Mouse (Mus musculus) layer of hippocampus, adult 2 months (tissue): ENCODE results near the gene Efs. TPM values are rescaled to one million over a fixed set of nuclear protein-coding genes. Genes with fewer than 3 reads are reported as not detected.
"Not testable (repeated sequence)": the region's sequence is repeated elsewhere in the genome, so short reads cannot be mapped to it uniquely, and the experiment has no call there.

Experiments
- DNase-seq, 2 experiments: peaks; one replicate each; pipeline ENCODE4 v3.0.0; 2022; ENCODE audit warnings: low spot score in 2 of 2
- H3K27ac ChIP-seq: fragments of 200-600 bp; 2 replicates; pipeline ENCODE4 v1.8.1; 2022
- H3K4me3 ChIP-seq: fragments of 200-600 bp; 2 replicates; pipeline ENCODE4 v1.8.1; 2022; ENCODE audit warnings: mild to moderate bottlenecking
- CTCF ChIP-seq: fragments of 200-600 bp; conservative IDR thresholded peaks from 2 replicates; pipeline ENCODE4 v1.8.1; 2022; ENCODE audit warnings: antibody characterized with exemption, mild to moderate bottlenecking, moderate library complexity
- total RNA-seq, 2 experiments: library from RNA; stranded (reverse); gene quantifications; 2 replicates each; pipeline ENCODE4 v1.2.3; 2021

Efs gene
- total RNA-seq, 2 experiments from 2014 or later: 10.6 to 11.2 TPM

GRCm38 (mm10) chr14:54959197-54959596 lies 33.3 kb upstream of the Efs start:
- no peak for DNase-seq
- no peak overlapping the region for H3K4me3 ChIP-seq
- TF ChIP-seq CTCF: no peak
- H3K27ac ChIP-seq: no peak overlapping the region

DNA sequence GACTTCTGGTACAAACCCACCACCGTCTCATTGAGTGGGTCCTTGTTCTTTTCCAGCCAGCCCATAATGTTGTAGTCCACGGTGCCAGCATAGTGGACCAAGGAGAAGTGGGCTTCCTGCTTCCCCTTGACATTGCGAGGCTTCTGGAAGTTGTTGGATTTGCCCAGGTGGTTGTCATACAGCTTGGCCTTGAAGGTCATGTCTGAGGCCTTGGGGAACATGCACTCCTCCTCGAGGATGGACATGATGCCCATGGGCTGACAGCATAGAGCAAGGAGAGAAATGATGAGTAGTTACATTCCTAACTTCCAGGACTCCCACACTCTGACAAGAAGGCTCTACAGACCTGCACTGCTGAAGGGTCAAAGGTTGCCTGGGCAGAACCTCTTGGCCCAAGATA lies 32.6 kb upstream of the Efs start:
- TF ChIP-seq CTCF: no peak
- DNase-seq: no peak
- Histone ChIP-seq H3K27ac (no peak overlapping the region), H3K4me3 (no peak overlapping the region)

DNA sequence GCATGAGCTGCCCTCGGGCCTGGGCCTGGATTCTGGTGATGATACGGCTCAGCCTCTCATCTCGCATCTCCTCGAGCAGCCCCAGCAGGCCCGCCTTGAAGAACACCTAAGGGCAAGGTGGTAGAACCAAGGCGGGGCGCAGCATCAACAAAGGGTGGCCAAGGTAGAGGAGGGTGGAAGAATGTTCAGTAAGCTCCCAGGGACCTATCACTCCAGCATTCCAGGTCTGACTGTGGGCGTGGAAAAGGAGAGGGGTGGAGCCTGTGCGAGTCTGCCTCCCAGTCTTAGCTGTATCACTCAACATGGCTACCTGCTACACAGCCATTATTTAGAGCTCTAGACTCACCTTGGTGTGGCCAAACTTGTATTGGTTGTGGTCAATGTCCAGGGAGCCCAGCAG lies 30.6 kb upstream of the Efs start:
- Histone ChIP-seq H3K27ac (no peak overlapping the region), H3K4me3 (no peak overlapping the region)
- no peak for DNase-seq
- no peak for TF ChIP-seq CTCF

DNA sequence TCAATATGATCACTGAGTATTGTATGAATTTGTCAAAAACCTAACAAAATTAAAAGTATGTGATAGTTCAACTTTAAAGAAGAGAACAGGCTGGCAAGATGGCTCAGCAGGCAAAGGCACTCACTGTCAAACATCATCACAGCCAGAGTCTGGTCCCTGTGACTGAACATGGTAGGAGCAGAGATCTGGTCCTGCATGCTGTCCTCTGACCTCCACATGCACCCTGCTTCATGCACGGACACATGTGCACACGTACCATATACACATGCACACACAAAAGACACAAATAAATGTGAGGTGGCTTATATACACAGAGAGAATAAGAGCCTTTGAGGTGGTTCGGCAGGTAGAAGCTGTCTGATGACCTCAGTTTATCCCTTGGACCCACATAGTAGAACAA lies 29.6 kb upstream of the Efs start:
- TF ChIP-seq CTCF: no peak
- H3K27ac ChIP-seq: no peak overlapping the region
- no peak overlapping the region for H3K4me3 ChIP-seq
- DNase-seq: no peak

GRCm38 (mm10) chr14:54954474-54954873 lies 28.5 kb upstream of the Efs start:
- no peak for TF ChIP-seq CTCF
- DNase-seq: no peak
- Histone ChIP-seq H3K27ac (no peak overlapping the region), H3K4me3 (no peak overlapping the region)

GRCm38 (mm10) chr14:54953664-54954206 lies 27.8 kb upstream of the Efs start:
- Histone ChIP-seq H3K27ac (no peak overlapping the region), H3K4me3 (no peak overlapping the region)
- DNase-seq: no peak
- no peak for TF ChIP-seq CTCF

DNA sequence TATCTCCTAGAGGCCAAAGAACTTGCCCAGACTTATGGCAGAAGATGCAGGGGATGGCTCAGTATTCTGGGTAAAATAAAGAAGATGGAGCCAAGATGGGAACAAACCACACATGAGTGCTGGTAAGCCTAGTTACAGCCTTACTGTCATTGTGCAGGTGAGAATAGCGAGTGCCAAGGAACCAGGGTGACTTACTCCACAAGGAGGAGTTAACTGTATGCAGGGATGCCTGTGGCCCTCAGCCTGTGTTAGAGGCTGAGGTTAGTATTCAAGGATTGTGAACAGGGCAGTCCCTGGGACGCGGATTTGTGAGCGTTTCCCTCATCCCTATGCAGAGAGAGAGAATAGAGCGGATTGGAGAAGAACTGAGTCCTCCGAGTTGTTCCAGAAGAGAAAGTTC lies 25.7 kb upstream of the Efs start:
- no peak for TF ChIP-seq CTCF
- no peak for DNase-seq
- Histone ChIP-seq H3K4me3 (no peak overlapping the region), H3K27ac (no peak overlapping the region)

GRCm38 (mm10) chr14:54950493-54950892 lies 24.6 kb upstream of the Efs start:
- no peak for TF ChIP-seq CTCF
- Histone ChIP-seq H3K27ac (no peak overlapping the region), H3K4me3 (no peak overlapping the region)
- no peak for DNase-seq

DNA sequence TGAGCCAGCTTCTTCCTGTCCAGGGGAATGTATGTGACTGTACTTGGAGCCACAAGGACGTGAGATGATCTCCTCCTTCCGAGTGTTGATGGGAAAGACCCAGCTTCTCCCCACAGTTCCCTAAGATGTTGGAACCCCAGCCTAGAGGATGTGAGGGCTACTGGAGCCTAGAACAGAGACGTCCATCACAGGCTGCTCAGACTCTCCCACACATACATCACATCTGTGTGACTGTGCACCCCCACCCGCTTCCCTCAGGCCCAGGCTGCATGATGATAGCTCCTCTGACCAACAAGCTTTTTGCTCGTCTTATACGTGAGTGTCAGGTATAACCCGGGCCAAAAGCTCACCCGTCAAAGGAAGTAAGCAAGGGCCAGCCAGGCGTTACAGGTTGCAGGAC lies 22.9 kb upstream of the Efs start:
- no peak for TF ChIP-seq CTCF
- H3K4me3 ChIP-seq: no peak overlapping the region
- no peak for DNase-seq

GRCm38 (mm10) chr14:54947008-54947407 lies 21.1 kb upstream of the Efs start:
- H3K27ac ChIP-seq, H3K4me3 ChIP-seq, DNase-seq: not testable (repeated sequence)

More for the DNA sequence above, 22.9 kb upstream of the Efs start:
- H3K27ac ChIP-seq: no peak overlapping the region

DNA sequence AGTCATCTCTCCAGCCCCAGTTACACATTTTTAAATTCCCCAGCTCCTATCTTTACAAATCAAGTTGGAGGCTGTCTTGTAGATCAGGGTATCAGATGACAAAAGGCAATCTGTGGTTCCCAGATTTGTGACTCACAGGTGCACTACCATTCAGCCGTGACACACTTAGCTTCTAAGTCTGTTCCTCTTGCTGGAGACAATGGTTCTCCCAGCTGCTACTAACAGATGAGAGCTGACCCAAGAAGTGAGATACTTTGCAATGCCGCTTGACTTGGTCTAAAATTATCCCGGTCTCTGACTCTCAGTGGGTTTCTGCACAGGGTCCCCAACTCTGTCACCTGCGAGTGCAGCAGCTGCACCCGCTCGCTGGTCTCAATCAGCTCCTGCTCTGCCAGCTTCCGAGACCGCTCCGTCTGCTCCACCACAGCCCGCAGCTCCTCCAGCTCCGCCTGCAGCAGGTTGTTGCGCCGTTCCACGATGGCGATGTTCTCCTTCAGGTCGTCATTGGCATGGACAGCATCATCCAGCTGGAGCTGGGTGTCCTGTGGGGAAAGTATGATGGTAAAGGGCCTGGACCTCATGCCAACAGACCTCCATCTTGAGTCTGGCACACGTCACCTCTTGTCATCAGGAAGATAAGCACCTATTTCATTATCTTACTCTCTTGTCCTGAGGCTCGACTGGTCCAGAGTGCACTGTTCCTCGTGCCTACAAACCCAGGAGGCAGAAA lies 20.2 kb upstream of the Efs start:
- H3K27ac ChIP-seq: no peak overlapping the region
- DNase-seq: no peak
- H3K4me3 ChIP-seq: no peak overlapping the region
- TF ChIP-seq CTCF: no peak

DNA sequence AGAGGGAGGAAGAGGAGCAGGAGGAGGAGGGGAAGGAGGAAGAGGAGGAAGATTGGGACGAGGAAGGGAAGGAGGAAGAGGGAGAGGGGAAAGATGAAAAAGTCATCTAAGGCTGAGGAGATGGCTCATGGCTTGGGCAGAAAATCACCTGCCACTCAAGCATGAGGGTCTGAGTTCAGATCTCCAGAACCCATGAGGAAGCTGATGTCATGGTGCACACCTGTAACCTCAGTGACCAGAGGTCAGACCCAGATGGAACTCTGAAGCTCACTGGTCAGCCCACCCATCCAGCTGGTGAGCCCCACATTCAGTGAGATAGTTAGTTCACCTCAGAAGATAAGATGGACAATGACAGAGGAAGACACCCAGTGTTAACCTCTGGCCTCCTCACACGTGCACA lies 19.0 kb upstream of the Efs start:
- H3K27ac ChIP-seq: no peak overlapping the region
- H3K4me3 ChIP-seq: no peak overlapping the region
- TF ChIP-seq CTCF: no peak
- DNase-seq: no peak

DNA sequence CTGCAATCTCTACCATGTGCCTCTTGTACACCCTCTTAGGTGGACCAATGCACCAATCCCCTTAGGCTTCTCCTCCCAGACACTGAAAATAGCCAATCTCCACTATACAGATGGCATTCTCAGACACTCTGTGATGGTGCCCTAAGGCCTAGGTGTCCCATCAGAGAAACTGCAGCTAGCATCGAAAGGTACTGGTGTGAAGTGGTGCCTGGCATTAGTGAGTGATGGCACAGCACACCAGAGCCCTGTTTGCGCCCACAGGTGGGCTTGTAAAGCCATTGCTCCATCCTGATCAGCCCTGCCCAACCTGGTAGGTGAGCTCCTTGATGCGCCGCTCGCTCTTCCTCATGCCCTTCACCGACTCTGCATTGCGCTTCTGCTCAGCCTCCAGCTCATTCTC lies 18.0 kb upstream of the Efs start:
- H3K4me3 ChIP-seq: no peak overlapping the region
- H3K27ac ChIP-seq: no peak overlapping the region
- no peak for TF ChIP-seq CTCF
- DNase-seq: no peak

DNA sequence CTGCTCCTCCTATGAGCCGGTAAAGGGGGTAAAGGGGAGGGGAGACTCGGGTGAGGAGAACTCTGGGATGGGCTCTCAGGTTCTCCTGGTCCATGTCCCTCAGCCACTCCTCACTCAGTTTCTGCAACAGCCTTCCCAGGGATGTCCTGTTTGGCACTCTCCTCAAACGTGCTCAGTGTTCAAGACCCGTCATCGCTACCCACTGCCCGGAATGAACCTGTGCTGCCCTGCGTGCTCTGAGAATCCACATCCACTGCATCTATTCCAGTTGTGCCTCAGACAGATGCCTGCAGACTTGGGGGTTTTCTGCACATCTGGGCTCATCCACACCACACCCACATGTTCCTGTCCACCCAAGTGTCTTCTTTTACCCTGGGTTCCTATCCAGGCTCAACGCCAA lies 16.6 kb upstream of the Efs start:
- Histone ChIP-seq H3K27ac (no peak overlapping the region), H3K4me3 (no peak overlapping the region)
- no peak for TF ChIP-seq CTCF
- no peak for DNase-seq
